Mouse (Mus musculus): ENCODE results near the gene Irx2. TPM values are rescaled to one million over a fixed set of nuclear protein-coding genes. Genes with fewer than 3 reads are reported as not detected.

Irx2 gene
- not detected for total RNA-seq (2021)
- long read RNA-seq, experiment 1 = 0 reads
- long read RNA-seq, experiment 2 = 0 reads

DNA sequence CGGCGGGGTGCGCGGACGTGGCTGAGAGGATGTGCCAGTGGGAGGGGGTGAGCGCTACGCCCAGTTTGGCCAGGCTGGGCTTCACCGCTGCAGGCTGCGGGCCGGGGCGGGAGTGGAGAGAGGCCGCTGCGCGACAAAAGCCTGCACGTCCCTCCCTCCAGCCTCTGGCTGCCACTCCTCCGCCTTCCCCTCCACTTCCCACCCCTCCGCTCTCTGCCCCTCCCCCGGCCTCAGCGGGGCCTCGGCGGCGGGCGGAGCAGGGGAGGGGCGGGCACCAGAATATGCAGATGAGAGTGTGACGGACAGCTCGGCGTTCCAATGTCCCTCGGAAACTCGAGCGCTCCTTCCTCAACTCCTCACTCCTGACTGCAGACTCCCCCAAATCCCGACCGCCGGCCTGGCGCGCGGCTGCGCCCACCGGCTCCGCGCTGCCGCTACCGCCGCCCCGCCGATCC lies at the start of gene Irx2:
Gene Irx2, plus strand, starts transcription at position 359 of the 455 bp plus-strand sequence.
- DNase-seq = peak; percentile 71
- no peak within 1 kb of the TSS for H3K27ac ChIP-seq
- H3K4me3 ChIP-seq = peak within 1 kb of the TSS; percentile 68
- intact Hi-C loops (cut with DNase I) = no loop called here
- TF ChIP-seq CTCF (IDR thresholded peaks at IDR 0.05) = no peak

DNA sequence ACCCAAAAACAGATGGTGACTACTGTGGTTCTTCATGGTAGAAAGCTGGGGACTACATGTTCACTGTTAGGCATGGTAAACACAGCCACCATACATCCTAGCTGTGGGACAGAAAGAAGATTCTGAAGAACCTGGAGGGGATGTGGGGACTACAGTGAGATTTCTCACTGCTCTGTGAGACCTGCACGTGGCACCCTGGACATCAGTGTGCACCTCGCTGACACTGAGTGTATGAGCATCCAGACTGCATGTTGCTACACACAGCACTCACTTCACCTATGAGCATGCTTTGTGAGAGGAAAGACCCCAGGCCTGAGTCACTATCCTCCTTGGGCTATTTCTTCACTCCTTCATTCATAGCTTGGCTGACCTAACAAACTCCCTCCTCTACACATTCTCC lies 47.3 kb upstream of the Irx2 start:
- intact Hi-C loops (cut with DNase I) = no loop called here
- no peak for TF ChIP-seq CTCF (IDR thresholded peaks at IDR 0.05)
- H3K4me3 ChIP-seq = no peak overlapping the region
- DNase-seq = no peak
- no peak overlapping the region for H3K27ac ChIP-seq

DNA sequence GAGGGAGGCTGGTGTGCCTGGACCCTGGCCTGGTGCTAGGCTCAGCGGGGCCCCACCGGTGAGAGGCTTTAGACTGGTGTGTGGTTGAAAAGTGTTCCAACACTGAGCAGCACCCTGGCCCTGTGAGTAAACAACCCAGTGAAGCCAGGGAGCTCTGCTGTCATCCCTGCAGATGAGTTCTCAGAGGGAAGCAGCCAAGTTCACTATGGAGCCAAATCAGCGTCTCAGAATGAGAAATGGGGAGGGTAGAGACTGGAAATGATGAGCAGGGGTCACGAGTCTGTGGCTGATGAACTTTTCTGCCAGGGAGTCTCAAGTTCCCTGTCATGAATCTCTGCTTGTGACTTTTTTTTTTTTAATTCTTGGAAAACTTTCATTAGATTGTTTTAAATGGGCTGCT lies 36.1 kb upstream of the Irx2 start:
- intact Hi-C loops (cut with DNase I) = no loop called here
- TF ChIP-seq CTCF (IDR thresholded peaks at IDR 0.05) = no peak
- no peak overlapping the region for H3K4me3 ChIP-seq

DNA sequence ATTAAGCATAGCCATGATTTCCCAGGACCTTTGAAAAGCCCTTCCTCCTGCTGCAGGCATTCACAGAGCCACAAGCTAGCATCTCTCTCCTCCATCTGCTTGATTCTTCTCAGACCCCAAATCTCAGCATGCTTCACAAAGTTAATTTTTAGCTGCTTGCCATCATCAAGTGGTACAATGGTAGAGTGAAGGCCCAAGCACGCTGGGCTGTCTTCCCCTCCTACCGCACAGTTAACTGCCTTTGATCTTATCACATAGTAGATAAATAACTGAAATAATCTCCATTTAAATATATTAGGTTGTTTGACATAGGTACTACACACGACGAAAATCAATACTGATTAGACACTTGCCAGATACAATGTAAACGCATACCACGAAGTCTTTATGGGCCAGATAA lies 35.3 kb upstream of the Irx2 start:
- intact Hi-C loops (cut with DNase I) = no loop called here
- TF ChIP-seq CTCF (IDR thresholded peaks at IDR 0.05) = no peak
- Histone ChIP-seq H3K4me3 (no peak overlapping the region), H3K27ac (no peak overlapping the region)
- DNase-seq = no peak

More for the DNA sequence above, 36.1 kb upstream of the Irx2 start:
- no peak for DNase-seq
- no peak overlapping the region for H3K27ac ChIP-seq

DNA sequence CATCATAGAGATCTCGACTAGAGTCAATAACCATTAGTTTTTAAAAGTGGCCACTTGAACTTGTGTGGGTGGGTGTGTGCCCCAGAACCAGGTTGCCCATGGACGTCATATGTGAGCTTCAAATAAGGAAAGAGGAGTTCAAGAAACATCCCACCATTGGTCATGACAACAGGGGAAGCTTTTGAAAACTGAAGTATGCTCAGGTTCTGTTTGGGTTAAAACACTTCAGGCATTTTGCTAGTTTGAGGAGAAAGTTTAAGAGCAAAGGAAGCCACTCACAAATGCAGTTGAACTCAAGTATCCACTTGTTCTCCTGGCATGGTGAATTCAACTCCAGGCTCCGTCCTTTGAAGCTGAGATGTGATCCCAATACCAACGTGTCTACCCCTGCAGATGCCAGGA lies 34.9 kb upstream of the Irx2 start:
- no peak for TF ChIP-seq CTCF (IDR thresholded peaks at IDR 0.05)
- H3K27ac ChIP-seq = no peak overlapping the region
- H3K4me3 ChIP-seq = no peak overlapping the region
- intact Hi-C loops (cut with DNase I) = no loop called here
- DNase-seq = no peak

DNA sequence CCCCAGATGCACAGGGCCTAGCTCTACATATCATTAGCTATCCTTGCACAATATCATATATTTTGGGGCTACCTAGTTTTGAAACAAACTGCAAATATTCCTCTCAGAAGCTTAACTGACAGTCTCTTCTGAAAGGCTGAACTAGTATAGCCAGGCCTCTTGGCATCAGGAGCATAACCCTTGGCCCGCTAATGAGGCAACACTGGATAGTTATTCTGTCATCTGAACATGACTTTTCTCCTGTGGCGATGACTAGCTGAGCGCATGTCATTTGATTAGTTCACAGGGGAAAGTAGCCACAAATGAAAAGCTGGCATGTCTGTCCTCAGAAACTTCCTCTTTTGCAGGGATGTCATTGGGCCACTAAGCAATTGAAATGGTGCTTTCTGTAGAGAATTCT lies 29.4 kb upstream of the Irx2 start:
- H3K4me3 ChIP-seq = no peak overlapping the region
- H3K27ac ChIP-seq = no peak overlapping the region
- no peak for TF ChIP-seq CTCF (IDR thresholded peaks at IDR 0.05)
- intact Hi-C loops (cut with DNase I) = no loop called here
- DNase-seq = no peak

DNA sequence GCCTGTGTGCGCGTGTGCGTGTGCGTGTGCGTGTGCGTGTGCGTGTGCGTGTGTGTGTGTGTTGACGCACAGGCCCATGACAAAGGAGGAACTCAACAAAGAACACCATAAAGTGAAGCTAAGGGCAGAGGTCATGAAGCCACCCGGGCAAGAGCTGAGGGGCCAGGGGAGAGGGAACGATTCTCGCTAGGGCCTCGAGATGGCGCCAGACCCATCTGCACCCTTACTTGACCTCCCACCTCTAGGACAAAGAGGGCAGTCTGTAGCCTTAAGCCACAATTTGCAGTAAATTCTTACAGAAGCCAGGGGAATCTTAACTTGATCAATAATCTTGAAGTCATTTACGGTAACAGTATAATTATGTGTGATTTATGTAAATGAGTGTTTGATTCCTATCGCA lies 19.9 kb upstream of the Irx2 start:
- DNase-seq = no peak
- no peak for TF ChIP-seq CTCF (IDR thresholded peaks at IDR 0.05)
- H3K4me3 ChIP-seq = no peak overlapping the region
- intact Hi-C loops (cut with DNase I) = no loop called here
- no peak overlapping the region for H3K27ac ChIP-seq

DNA sequence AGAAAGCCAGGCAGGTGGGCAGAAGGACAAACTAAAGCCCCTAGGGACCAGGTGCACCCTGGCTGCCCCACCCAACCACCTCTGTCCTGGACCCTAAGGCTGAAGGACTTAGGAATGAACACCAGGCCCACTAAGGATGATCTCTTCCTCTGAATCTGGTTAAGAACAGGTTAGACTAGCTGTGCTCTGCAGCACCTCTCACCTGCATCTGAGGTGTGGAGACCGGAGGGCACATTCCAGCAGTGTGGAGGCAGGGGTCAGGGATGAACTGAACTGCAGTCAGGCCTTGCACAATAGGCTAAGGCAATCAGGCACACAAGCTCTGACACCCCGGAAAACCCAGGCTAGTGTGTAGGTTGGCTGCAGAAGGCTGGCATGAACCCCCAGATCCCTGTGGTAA lies 18.3 kb upstream of the Irx2 start:
- TF ChIP-seq CTCF (IDR thresholded peaks at IDR 0.05) = no peak
- H3K27ac ChIP-seq = no peak overlapping the region
- H3K4me3 ChIP-seq = no peak overlapping the region
- no peak for DNase-seq
- intact Hi-C loops (cut with DNase I) = no loop called here

DNA sequence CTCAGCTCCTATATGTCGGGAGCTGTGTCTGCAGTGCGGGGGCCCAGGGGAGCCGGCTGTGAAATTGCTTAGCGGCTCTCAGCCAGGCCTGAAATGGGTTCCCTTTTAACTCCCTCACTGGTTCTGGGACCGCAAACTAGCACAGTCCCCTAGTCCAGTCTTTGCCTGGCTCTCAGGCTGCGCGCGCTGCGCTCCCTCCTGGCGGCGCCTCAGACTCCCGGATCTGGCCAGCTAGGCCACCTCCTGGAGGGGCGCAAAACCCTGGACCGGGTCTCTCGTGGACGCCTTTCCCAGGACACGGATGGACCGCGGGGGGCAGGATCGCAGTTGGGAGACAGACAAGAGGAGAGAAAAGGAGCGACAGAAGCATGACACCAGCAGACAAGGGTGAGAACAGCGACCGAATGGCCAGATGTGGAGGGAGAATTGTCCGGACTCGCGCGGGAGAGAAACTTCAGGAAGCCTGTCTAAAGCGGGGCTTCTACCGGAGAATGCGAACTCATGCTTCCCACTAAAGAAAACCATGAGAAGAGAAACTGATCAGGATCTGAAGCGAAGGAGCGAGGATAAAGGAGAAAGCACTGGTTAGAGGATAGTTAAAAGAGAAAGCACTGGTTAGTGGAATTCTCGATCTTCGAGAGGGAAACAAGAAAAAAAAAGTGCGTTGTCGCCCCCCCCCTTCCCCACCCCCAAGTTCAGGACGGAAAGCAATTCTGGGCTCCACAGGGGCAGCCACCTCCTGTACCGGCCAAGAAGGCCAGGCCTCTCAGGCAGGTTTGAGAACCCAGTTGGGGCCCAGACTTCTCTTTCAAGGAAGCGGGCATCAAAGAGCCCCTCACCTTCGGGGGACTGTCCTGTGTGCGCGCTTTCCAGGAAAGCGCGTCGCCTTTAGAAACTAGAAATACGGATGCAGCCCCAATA lies 4.4 kb upstream of the Irx2 start:
- peak; percentile 22 for DNase-seq
- H3K27ac ChIP-seq = no peak overlapping the region
- no peak for TF ChIP-seq CTCF (IDR thresholded peaks at IDR 0.05)
- H3K4me3 ChIP-seq = peak overlapping the region; percentile 66
- intact Hi-C loops (cut with DNase I) = no loop called here

DNA sequence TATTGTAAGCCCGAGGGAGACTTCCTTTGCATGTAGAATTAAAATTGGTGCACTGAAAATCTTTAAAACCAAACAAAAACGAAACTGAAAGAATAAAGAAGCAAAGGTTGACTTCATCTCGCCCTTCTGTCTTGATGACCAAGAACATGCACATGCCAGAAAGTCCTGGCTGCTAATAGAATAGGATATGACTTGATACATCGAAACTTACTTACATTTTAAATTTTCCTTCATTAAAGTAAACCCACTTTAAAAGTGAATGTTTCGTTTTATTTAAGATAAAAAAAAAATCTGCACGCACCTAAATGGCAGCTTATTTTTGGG lies 3.8 kb upstream of the Irx2 start:
- intact Hi-C loops (cut with DNase I) = no loop called here
- Histone ChIP-seq H3K27ac (no peak overlapping the region), H3K4me3 (peak overlapping the region; percentile 66)
- no peak for DNase-seq
- no peak for TF ChIP-seq CTCF (IDR thresholded peaks at IDR 0.05)

DNA sequence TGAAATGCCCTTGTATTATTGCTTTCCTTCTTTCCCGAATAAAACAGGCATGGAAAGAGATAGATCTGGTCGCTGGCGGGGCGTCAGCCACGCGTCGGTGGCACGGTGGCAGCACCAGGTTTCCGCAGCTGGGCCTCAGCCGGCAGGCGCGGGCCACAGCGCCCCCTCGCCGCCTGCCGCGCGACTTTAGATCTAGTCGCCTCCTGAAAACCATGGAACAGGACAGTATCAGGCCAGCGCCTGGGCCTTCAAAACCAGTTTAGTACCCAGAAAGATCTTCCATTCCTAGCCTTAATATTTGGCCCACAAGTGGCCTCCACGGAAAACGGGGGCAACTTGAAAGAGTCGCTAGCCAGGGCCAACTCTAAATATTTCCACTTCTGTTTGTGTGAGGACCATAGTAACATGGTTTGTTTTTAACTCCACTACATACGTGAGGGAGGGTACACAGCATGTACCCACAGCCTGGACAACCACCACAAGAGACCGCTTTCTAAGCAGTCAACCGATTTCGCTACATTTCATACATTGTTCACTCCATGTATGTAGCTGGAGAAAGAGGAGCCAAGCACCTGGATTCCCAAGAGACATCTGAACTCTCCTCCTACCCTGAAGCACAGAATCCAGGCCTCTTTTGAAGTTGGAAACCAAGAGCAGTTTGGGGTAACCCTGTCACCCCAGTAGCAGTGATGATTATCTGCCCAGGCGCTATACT lies 3.2 kb upstream of the Irx2 start:
- peak; percentile 17; the same call in 1 of the 2 replicates for TF ChIP-seq CTCF (IDR thresholded peaks at IDR 0.05)
- H3K27ac ChIP-seq = no peak overlapping the region
- intact Hi-C loops (cut with DNase I) = no loop called here
- peak overlapping the region; percentile 66 for H3K4me3 ChIP-seq
- DNase-seq = no peak

DNA sequence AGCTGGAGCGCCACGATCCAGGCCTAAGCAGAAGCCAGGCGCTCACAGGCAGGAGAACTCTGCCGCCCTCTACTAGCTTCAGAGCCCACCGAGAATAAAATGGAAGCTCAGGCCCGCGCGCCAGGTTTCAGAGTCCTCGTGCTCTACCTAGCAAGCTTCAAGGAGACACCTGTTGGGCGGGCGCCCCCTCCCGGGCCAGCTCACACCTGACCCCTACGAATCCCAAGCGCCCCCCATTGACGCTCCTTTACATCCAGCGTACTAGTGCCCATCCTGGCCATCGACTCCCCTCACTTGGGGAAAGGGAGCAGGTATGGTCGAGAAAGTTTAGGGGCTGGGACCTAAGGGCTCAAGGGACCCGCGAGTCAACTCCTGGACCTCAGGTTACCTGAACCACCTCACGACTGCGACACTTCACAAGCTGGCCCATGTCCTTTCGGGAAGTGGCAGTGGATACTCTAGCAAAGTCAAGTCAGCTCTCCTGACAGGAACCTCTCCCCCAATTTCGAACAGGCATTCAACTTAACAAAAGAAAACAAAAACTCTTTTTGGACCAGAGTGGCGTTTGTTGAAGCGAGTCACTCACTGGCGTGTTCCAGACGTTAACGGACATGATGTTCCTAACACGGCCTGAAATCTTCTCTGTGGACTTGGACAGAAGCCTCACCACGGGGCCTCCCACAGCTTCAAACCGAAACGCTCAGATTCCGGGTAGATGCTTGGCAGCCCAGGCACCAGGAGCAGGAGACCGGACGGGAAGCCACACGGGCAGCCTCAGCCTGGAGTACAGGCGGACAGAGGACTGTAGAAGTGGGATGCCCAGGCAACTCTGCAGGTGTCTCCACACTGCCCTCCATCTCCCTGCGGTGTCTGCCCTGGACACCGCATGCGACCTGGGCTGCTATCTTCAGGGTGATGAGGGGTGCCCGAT lies 964 bp upstream of the Irx2 start:
- H3K4me3 ChIP-seq = peak overlapping the region; percentile 68
- intact Hi-C loops (cut with DNase I) = no loop called here
- TF ChIP-seq CTCF (IDR thresholded peaks at IDR 0.05) = no peak
- no peak for DNase-seq
- H3K27ac ChIP-seq = no peak overlapping the region

All from gastrocnemius, adult 2 months (tissue).